Comparison of ENCODE assay signal across 8 mouse cellular contexts in genomic region chr6:77650127-77650526, GRCm38 (mm10).
DNase-seq lines count a peak whose midpoint lies in the region; ATAC-seq and TF ChIP-seq lines count a peak whose summit lies in the region.

No protein-coding gene starts in this region.

- DNase-seq in thymus, postnatal 25 days: peak; percentile 2
- no peak for DNase-seq in thymus, postnatal 36 days
- DNase-seq in c-Kit-positive CD71-negative TER-119-negative erythroid progenitor cells, embryonic 14.5 days (ENCODE audit: low read depth): peak; percentile 8
- DNase-seq in kidney, postnatal 4 days: peak; percentile 71 to 72
- peak; percentile 68 for DNase-seq in mesoderm, embryonic 11.5 days (ENCODE audit: low read depth, low spot score)
- peak; percentile 39 for DNase-seq in stomach, postnatal 0 days (ENCODE audit: low spot score)

- TF ChIP-seq EP300 in stomach, postnatal 0 days (optimal IDR thresholded peaks at IDR 0.05): no peak

- H3K4me1 ChIP-seq in forebrain, embryonic 12.5 days: no peaks in the 10 kb centered on the region
- H3K4me1 ChIP-seq in stomach, postnatal 0 days (replicated peaks; ENCODE audit: control insufficient read depth, insufficient read depth): no peaks in the 10 kb centered on the region

- no peaks in the 10 kb centered on the region for H3K36me3 ChIP-seq in forebrain, embryonic 12.5 days (replicated peaks)
- no peaks in the 10 kb centered on the region for H3K36me3 ChIP-seq in stomach, postnatal 0 days (ENCODE audit: control insufficient read depth, insufficient read depth, low read length)

- no peak overlapping the region for H3K27ac ChIP-seq in forebrain, embryonic 12.5 days
- no peak overlapping the region for H3K27ac ChIP-seq in stomach, postnatal 0 days (replicated peaks)

- H3K9ac ChIP-seq in forebrain, embryonic 12.5 days: no peak overlapping the region
- H3K9ac ChIP-seq in stomach, postnatal 0 days (ENCODE audit: low read length): no peak overlapping the region

- TF ChIP-seq CTCF in stomach, postnatal 0 days (IDR thresholded peaks at IDR 0.05; ENCODE audit: low read depth): peak; percentile 82

- ATAC-seq in forebrain, embryonic 12.5 days (ENCODE audit: low FRiP score): peak; percentile 52
- no peak for ATAC-seq in stomach, postnatal 0 days (ENCODE audit: low FRiP score, low TSS enrichment)
- ATAC-seq in erythroid progenitor cell, adult 5-6 weeks (replicated peaks; ENCODE audit: low FRiP score, poor library complexity, severe bottlenecking): no peak

- H3K4me3 ChIP-seq in forebrain, embryonic 12.5 days (replicated peaks): no peak overlapping the region
- H3K4me3 ChIP-seq in stomach, postnatal 0 days (ENCODE audit: low read depth, low read length): no peak overlapping the region

- H3K27me3 ChIP-seq in forebrain, embryonic 12.5 days: no peaks in the 10 kb centered on the region
- no peaks in the 10 kb centered on the region for H3K27me3 ChIP-seq in stomach, postnatal 0 days (ENCODE audit: control insufficient read depth, insufficient read depth, low read length)

- no peak overlapping the region for H3K4me2 ChIP-seq in forebrain, embryonic 12.5 days
- H3K4me2 ChIP-seq in stomach, postnatal 0 days (replicated peaks; ENCODE audit: low read depth): no peak overlapping the region

- no peaks in the 10 kb centered on the region for H3K9me3 ChIP-seq in forebrain, embryonic 12.5 days
- H3K9me3 ChIP-seq in stomach, postnatal 0 days (ENCODE audit: control insufficient read depth, low read length): no peaks in the 10 kb centered on the region

- WGBS in forebrain, embryonic 12.5 days: 16% methylated on average over 6 of the region's 6 CpGs
- 5% methylated on average over 6 of the region's 6 CpGs for WGBS in stomach, postnatal 0 days

Comparison
In these comparisons a context has a peak if more than half of its experiments do, and no peak if none do; other contexts are left out.
1. DNase-seq: peak in thymus, postnatal 25 days (single experiment), c-Kit-positive CD71-negative TER-119-negative erythroid progenitor cells, embryonic 14.5 days (single experiment), kidney, postnatal 4 days (2 of 2), mesoderm, embryonic 11.5 days (single experiment) and stomach, postnatal 0 days (single experiment); none in thymus, postnatal 36 days (0 of 2).